Mouse (Mus musculus) embryo, embryonic 9.5 days (tissue): ENCODE results near the gene Mpc2.

Source experiments
- DNase-seq: peaks from one replicate; pipeline ENCODE4 v3.0.0-alpha.2; 2017; ENCODE audit errors: extremely low spot score

Gene Mpc2

GRCm38 (mm10) chr1:165460360-165460800, at the start of gene Mpc2, which contains the start of gene Dcaf6:
Mpc2 (plus strand) TSS chr1:165460637.
Dcaf6 (minus strand) TSS chr1:165460475.
- peak; percentile 100 for DNase-seq

- DNase-seq: no peak
Measured at GRCm38 (mm10) chr1:165421357-165421915, 39.0 kb upstream of the Mpc2 start.

DNA sequence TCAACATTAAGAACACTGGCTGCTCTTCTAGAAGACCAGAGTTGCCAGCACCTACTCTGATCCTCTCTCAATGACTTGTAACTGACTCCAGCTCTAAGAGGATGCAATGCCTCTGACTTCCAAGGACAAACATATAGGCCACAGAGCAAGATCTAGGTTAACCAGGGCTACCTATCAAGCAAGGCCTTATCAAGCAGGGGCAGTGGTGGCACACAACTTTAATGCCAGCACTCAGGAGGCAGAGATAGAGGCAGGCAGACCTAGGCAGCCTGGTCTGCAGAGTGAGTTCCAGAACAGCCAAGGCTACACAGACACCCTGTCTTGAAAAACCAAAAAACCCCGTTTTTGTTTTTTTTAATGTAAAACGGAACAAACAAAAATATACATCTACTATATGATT, 34.2 kb upstream of the Mpc2 start:
- DNase-seq: no peak

- DNase-seq: no peak
Measured at GRCm38 (mm10) chr1:165432883-165433282, 27.6 kb upstream of the Mpc2 start.

DNA sequence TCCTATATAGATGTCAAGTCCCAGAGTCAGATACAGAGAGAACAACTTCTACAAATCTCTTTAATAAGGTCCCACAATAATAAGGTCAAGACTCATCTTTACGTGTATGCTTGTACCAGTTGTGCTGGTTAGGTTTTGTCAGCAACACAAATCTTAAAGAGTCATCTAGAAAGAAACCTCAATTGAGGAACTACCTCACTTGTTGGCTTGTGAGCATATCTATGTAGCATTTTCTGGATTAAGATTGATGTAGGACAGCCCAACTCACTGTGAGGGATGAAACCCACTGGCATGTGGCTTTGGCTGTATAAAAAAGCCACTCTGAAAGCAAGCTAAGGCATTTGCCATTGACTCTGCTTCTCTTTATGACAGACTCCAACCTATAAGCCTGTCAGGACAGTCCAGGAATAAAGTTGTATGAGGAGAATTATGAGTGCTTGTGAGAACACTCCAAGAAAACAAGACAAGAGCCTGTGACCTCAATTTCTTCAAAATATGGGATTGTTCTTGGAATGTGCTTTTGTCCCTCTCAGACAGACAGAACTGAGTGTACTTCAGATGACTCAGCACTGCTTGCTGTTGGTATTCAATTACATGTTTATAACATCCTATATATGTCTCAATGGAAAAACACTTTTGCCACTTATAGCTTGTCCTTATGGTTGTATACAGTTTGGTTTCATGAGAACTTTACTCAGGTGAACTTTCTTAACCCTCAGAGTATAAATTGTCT, 22.0 kb upstream of the Mpc2 start:
- DNase-seq: no peak

DNA sequence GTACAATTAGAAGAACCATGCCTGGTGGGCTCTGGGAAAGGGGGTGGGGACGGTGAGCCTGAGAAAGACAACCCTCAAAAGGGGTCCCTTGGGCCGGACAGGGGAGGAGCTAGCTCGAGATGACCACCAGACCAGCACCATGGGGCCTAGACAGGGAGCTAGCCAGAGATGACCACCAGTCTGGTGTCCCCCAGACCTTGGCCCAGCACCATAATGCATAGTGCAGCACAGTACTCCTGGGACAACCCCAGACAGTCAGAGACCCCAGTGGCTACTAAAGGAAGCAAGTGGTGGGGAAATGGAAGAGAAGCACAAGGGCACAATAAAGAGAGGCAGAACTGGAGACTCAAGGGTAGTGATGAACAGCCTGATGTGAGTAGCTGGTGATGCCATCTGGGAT, 19.6 kb upstream of the Mpc2 start:
- no peak for DNase-seq

DNA sequence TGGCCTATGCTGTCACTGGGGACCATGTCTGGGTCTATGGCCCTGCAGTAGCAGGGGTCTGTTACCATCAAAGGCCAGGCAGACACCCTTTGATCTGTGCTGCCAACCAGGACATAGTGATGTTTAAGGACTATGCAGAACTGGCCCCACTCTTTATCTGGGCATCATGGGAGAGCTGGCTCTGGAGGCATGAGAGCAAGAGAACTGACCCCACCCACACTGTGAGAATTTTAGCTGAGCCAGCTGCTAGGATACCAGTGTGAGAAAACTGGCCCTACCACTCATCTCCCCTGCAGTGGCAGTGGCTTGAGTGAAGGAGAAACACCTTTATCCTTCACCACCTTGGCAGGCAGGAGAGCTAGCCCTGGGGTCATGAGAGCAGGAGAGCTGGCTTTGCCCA, 19.2 kb upstream of the Mpc2 start:
- no peak for DNase-seq

DNA sequence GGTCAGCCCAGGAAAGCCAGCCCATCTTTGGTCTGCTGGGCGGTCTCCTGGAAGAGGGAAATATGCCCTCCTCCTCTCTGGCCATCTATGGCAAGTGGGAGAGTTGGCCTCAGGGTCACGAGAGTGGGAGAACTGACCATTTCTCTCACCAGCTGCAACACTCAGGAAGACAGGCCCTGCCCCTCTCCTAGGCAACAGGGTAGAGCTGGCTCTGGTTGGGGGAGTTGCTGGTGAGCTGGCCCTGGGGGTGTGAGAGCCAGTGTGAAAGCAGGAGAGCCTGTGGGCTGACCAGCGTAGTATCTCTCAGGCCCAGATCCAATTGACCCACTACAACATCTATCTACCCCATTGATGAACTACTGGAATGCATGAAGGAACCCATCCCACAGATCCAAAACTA, 18.7 kb upstream of the Mpc2 start:
- DNase-seq: no peak

GRCm38 (mm10) chr1:165459041-165459502, 1.4 kb upstream of the Mpc2 start:
- DNase-seq: no peak

DNA sequence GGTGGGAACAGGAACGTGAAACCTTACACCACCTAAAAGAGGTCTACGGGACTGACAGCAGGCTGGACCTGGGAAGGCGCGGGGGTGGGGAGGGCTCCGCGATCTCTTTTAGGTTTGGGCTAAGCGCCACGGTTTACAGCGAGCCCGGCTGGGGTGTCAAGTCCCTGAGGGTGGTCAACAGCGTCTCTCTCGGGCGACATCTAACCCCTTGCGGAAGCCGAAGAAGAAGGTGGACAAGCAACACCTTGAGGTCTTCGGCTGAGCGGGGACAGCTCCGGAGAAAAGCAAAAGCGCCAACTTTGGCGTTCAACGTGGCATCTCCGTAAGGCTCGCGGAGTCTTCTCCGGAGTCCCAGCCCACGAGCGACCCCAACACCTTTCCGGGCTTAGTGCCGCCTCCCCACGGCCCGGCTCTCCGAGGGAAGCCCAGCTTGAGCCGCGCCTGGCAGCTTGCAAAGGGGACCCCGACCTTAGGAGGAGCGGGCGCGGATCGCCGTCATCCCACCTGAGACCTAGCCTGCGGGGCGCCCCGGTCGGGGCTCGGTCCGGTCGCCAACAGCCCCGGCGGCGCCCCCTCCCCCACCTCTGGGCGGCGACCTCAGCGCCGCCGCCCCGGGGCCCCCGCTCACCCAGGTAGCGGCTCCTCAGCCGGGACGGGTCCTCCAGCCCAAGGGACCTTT, 795 bp upstream of the Mpc2 start:
- peak; percentile 61 for DNase-seq

GRCm38 (mm10) chr1:165460801-165461377, 452 bp downstream of the Mpc2 start:
- DNase-seq: peak; percentile 99

- DNase-seq: peak; percentile 23
Measured at GRCm38 (mm10) chr1:165461681-165462080, 1.2 kb downstream of the Mpc2 start.

DNA sequence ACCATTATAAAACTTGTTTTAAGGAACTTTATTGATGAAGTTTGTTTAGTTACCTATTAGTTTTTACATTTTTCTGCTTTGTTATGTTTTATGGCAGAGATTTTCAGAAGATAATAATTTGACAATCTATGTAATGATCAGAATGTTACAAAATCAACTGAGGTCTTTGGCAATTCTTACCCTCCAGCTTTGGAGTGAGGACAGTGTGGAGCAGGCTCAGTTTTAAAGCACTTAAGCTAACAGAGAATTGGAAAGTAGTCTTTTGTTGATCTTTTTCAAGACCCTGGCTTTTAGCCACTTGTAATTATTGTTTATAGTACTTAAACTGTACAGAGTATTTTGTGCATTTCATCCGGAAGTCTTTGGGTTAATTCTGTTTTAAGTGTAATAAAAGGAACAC, 2.4 kb downstream of the Mpc2 start:
- DNase-seq: no peak

DNA sequence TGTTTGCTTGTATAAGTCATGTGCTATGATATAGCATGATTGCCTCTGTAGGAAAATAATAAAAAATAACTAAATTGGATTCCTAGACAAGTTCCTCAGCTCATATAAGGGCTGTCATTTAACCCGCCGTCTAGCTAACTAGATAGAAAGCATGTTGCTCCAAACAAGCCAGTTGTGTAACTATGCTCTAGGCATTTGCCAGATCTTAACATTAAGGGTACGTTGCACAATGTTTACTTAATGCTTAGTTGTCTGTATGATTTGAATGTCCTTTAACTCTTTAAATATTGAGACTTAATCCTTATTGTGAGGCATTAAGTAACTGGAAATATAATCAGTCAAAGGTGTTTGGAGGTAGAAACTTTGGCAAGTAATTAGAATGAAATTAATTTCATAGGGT, 4.1 kb downstream of the Mpc2 start:
- DNase-seq: no peak

DNA sequence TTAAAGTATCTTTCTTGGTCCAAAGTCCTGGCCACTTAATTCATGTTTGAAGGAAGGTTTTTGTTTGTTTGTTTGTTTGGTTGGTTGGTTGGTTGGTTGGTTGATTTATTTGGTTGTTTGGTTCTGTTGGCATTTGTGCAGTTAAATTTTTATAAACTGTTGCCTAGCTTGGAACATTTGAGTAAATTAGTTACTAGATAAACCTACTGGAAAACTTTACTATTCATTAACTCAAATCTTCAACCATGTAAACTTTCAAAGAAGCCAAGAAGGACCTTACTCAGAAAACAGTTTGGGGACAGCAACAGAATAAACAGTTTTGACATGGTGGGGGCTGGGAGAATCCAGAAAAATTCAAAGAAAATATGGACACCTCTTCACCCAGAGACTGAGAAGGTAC, 8.5 kb downstream of the Mpc2 start:
- DNase-seq: no peak

- DNase-seq: no peak
Measured at GRCm38 (mm10) chr1:165469717-165470116, 9.3 kb downstream of the Mpc2 start.

- DNase-seq: no peak
Measured at GRCm38 (mm10) chr1:165471490-165471889, 11.1 kb downstream of the Mpc2 start.

DNA sequence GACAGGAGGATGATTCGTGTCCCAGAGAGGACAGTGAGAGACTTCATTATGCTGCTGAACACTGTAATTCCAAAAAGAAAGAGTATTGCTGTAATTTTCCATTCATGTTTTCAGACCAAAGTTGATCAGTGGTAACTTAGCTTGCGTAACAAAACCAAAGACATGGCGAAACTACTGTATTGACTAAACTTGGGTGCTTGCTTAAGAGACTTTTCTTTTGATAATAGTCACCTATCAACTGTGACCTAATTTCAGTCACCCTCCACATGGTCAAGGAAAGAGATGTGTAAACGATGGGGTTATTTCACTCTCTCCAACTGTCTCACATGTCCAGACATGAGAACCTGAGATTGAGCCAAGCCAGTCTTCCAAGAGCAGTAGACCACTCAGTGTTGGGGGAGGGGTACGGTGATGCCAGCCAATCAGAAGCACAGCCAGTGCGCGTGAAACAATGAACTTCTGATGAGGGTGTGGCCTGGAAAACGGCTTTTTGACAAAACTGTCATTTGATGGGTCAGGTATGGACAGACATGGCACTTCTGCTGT, 24.3 kb downstream of the Mpc2 start, which contains the start of gene Adcy10:
Adcy10 (plus strand) TSS at position 496 of the 546 bp plus-strand sequence.
- no peak for DNase-seq

DNA sequence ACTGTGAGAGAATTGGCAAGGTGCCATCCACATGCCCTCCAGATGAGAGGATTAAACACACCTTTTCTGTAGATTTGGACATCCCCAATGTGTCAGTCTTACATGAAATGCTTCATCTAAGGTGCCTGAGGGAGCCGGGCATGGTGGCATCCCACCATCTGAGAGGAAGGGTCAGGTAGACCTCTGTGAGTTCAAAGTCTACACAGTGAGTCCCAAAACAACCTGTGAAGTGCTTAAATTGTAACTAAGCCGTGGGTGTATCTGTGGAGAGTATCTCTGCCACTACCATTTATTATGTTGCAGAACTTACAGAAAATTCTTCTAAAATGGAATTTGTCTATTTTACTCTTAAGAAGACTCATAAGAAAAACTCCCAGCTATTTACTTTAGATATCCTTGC, 25.7 kb downstream of the Mpc2 start:
- no peak for DNase-seq

DNA sequence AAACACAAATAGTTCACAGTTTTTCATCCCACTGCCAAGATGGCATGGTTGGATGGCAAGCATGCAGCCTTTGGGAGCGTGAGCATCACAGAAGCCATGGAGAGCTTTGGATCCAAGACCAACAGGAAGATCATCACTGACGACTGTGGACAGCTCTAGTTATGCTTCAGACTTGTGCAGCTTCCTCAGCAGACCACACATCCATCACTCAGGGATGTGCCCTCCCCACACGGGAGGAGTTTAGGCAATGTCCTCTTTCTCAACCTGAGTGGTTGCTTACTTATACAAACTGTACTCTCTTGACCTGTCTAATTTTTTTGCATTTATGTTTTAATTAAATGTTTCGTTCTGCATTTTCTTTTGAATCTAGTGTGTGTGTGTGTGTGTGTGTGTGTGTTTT, 28.8 kb downstream of the Mpc2 start:
- no peak for DNase-seq

DNA sequence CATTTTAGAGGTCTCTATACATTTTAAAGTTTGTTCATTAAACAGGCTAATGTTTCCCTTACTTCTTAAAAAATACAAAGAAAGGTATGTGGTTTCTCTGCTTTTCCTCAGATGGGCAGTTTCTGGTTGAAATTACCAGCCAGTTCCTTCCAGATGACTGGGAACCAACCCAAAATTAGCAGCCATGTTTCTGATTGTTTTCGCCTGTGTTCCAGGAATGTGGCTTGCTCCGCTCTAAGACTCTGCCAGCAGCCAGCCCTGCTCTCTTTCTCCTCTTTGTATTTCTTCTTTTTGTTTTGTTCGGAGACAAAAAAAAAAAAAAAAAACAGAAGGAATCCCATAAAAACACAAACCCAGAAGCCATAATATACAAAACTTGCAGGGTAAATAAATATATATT, 38.4 kb downstream of the Mpc2 start:
- DNase-seq: no peak
